Mouse (Mus musculus): Measurements from ENCODE around the gene Asah2. TPM values are rescaled to one million over a fixed set of nuclear protein-coding genes. Genes with fewer than 3 reads are reported as not detected.
A peak's percentile ranks its signal among the peaks of the same experiment; 100 is the strongest.

The Asah2 gene
- polyA plus RNA-seq, 1 experiment = not detected

DNA sequence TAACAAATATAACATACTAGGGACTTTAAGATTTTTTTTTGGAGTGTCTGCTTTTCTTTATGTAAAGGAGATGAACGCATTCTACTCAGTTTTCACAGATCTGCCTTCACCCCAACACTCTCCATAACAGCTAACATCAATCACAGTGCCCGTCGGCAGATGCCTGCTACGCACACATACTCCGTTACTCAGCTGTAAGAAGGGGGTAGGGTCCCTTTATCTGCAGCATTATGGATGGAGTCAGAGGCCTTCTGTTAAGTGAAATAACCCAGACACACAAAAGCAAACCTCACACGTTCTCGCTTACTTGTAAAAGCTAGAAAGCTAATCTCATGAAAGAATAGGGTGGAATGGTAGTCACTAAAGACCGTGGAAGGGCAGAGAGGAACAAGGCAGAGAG lies 88.3 kb downstream of the Asah2 start:
- Histone ChIP-seq H3K27ac (ENCODE audit: insufficient read depth, low read depth, low read length) (no peak overlapping the region), H3K4me3 (ENCODE audit: insufficient read depth, low read depth, low read length) (no peak overlapping the region), H3K4me1 (ENCODE audit: control insufficient read depth, insufficient read depth, low read length) (no peaks in the 10 kb centered on the region)
- WGBS = 89% methylated on average over 8 of the region's 8 CpGs
- no peak for TF ChIP-seq POLR2A (IDR thresholded peaks at IDR 0.05; ENCODE audit: insufficient read depth, low read depth, low read length)
- TF ChIP-seq CTCF (IDR thresholded peaks at IDR 0.05; ENCODE audit: insufficient read depth, low read depth, low read length) = no peak

DNA sequence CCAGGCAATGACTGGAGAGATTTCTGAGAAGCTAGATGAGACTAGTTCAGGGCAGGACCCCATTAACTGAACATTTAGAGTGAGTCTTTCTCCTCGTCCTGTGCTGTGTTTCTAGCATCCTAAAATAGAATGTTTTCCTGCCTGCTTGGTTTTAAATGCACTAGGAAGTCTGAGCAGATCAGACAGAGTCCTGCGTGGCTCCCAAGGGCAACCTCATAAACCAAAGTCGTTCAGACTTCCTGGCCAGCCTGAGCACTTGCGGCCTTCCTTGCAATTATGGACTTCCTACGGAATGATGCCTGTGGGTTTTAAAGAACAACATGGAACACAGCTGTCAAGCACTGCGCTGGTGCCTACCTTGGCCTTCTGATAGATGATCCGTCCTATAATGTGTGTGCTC lies 89.4 kb downstream of the Asah2 start:
- TF ChIP-seq CTCF (IDR thresholded peaks at IDR 0.05; ENCODE audit: insufficient read depth, low read depth, low read length) = no peak
- no peak for TF ChIP-seq POLR2A (IDR thresholded peaks at IDR 0.05; ENCODE audit: insufficient read depth, low read depth, low read length)
- no peaks in the 10 kb centered on the region for H3K4me1 ChIP-seq (ENCODE audit: control insufficient read depth, insufficient read depth, low read length)
- WGBS = 80% methylated on average over 7 of the region's 7 CpGs

DNA sequence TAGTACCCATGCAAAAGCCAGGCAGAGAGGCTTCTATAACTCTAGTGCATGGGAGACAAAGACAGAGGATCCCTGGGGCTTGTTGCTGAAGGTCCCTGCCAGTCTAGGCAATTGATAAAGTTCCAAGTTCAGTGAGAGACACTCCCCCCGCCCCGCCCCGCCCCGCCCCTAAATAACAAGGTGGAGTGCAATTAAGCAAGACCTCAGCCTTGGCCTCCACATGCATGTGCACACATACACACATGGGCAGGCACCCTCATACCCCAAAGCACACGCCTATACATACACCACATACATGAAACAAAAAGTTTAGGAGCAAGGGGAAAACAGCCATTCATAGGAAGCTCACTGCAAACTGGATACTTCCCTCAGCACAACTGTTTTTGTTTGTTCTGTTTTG lies 90.0 kb downstream of the Asah2 start:
- WGBS = 91% methylated on average over 5 of the region's 5 CpGs
- Histone ChIP-seq H3K27ac (ENCODE audit: insufficient read depth, low read depth, low read length) (no peak overlapping the region), H3K4me3 (ENCODE audit: insufficient read depth, low read depth, low read length) (no peak overlapping the region), H3K4me1 (ENCODE audit: control insufficient read depth, insufficient read depth, low read length) (no peaks in the 10 kb centered on the region)
- no peak for TF ChIP-seq CTCF (IDR thresholded peaks at IDR 0.05; ENCODE audit: insufficient read depth, low read depth, low read length)
- no peak for TF ChIP-seq POLR2A (IDR thresholded peaks at IDR 0.05; ENCODE audit: insufficient read depth, low read depth, low read length)

More for the DNA sequence above, 89.4 kb downstream of the Asah2 start:
- Histone ChIP-seq H3K4me3 (ENCODE audit: insufficient read depth, low read depth, low read length) (no peak overlapping the region), H3K27ac (ENCODE audit: insufficient read depth, low read depth, low read length) (no peak overlapping the region)

DNA sequence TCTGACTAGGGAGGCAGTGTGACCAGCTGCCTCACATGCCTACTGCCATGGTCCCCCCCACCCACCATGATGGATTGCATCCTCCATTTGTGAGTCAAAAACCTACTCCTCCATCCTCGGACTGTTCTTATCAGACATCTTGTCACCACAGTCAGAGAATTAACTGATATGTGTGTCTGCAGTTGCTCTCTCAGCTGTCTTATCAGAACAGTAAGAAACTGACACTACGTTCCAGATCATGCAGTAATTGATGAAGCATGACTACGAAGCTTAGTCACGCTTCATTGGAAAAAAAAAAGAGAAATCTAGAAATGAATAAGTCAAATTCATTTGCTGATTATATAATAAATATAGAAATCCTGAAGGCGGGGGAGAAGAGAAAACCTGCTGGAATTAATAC lies 105.4 kb downstream of the Asah2 start:
- WGBS = 91% methylated on average over 5 of the region's 5 CpGs
- Histone ChIP-seq H3K27ac (ENCODE audit: insufficient read depth, low read depth, low read length) (no peak overlapping the region), H3K4me1 (ENCODE audit: control insufficient read depth, insufficient read depth, low read length) (no peaks in the 10 kb centered on the region), H3K4me3 (ENCODE audit: insufficient read depth, low read depth, low read length) (no peak overlapping the region)
- TF ChIP-seq CTCF (IDR thresholded peaks at IDR 0.05; ENCODE audit: insufficient read depth, low read depth, low read length) (no peak), POLR2A (IDR thresholded peaks at IDR 0.05; ENCODE audit: insufficient read depth, low read depth, low read length) (no peak)

DNA sequence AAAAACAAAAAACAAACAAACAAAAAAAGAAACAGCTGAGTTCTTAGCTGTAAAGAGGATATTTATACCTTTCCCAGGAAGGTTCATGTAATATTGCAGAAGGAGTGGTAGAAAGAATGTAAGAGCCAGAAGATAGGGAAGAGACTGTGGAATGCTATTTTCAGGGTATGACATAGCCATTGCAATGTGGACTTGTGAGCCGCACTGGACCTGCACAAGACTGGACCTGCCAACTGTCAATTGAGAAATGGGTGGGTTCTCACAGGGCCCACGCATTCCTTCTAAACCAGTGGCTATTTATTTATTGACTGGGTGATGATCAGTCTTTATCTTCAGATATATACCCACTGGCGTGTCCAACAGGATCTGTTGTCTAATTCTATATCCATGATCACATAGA lies 111.1 kb downstream of the Asah2 start:
- 96% methylated on average over 3 of the region's 3 CpGs for WGBS
- Histone ChIP-seq H3K27ac (ENCODE audit: insufficient read depth, low read depth, low read length) (no peak overlapping the region), H3K4me1 (ENCODE audit: control insufficient read depth, insufficient read depth, low read length) (no peaks in the 10 kb centered on the region), H3K4me3 (ENCODE audit: insufficient read depth, low read depth, low read length) (no peak overlapping the region)
- TF ChIP-seq CTCF (IDR thresholded peaks at IDR 0.05; ENCODE audit: insufficient read depth, low read depth, low read length) (no peak), POLR2A (IDR thresholded peaks at IDR 0.05; ENCODE audit: insufficient read depth, low read depth, low read length) (no peak)

DNA sequence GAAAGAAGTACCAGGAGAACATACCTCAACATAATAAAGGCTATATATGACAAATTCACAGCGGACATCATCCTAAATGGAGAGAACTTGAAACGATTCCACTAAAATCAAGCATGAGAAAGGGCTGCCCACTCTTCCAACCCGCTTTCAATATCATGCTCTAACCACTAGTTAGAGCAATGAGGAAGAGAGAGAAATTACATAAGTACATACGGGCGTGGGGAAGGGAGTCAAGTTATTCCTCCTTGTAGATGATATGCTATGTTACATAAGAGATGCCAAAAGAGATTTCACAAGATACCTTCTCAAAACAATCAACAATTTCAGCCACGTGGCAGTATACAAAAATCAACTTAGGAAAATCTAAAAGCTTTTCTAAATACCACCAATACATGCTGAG lies 117.0 kb downstream of the Asah2 start:
- no peak for TF ChIP-seq CTCF (IDR thresholded peaks at IDR 0.05; ENCODE audit: insufficient read depth, low read depth, low read length)
- TF ChIP-seq POLR2A (IDR thresholded peaks at IDR 0.05; ENCODE audit: insufficient read depth, low read depth, low read length) = no peak
- no peak overlapping the region for H3K4me3 ChIP-seq (ENCODE audit: insufficient read depth, low read depth, low read length)
- 93% methylated on average over 6 of the region's 6 CpGs for WGBS

DNA sequence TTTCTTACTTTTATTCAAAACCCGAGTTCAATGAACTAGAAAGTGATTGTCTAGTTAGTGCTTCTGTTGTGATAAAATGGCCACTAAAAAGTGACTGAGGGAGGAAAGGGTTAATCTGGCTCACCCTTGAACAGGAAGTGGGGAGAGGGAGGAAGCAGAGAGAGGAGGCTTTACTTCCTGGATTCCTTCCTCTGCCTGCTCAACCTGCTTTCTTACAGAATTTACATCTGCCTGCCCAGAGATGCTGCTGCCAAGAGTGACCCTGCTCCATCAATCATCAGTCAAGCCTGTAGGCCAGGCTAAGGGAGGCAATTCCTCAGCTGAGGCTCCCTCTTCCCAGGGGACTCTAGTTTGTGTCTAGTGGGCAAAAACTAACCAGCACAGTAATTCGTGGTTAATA lies 132.1 kb downstream of the Asah2 start:
- Histone ChIP-seq H3K4me1 (ENCODE audit: control insufficient read depth, insufficient read depth, low read length) (no peaks in the 10 kb centered on the region), H3K4me3 (ENCODE audit: insufficient read depth, low read depth, low read length) (no peak overlapping the region), H3K27ac (ENCODE audit: insufficient read depth, low read depth, low read length) (no peak overlapping the region)
- 74% methylated on average over 2 of the region's 2 CpGs for WGBS
- TF ChIP-seq POLR2A (IDR thresholded peaks at IDR 0.05; ENCODE audit: insufficient read depth, low read depth, low read length) (no peak), CTCF (IDR thresholded peaks at IDR 0.05; ENCODE audit: insufficient read depth, low read depth, low read length) (no peak)

More for the DNA sequence above, 117.0 kb downstream of the Asah2 start:
- no peaks in the 10 kb centered on the region for H3K4me1 ChIP-seq (ENCODE audit: control insufficient read depth, insufficient read depth, low read length)
- H3K27ac ChIP-seq (ENCODE audit: insufficient read depth, low read depth, low read length) = no peak overlapping the region

DNA sequence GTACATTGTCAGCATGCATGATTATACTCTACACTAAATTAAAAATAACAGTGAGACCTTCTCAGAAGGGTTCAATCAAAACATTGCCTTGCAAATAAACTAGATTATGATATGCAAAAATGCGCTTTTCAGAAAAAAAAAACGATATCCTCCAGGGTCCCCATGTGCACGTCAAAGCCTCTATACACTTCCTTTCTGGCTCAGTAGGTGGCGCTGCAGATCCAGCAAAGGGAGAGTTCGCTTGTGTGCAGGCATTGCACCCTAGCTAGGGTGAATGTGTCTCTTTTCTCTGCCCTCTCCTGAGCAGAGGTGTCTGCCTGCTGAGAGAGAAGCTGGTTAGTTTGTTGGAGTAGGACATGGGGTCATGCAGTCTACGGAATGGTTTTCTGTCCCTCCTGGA lies 136.0 kb downstream of the Asah2 start:
- TF ChIP-seq CTCF (IDR thresholded peaks at IDR 0.05; ENCODE audit: insufficient read depth, low read depth, low read length) (peak; percentile 70), POLR2A (IDR thresholded peaks at IDR 0.05; ENCODE audit: insufficient read depth, low read depth, low read length) (no peak)
- Histone ChIP-seq H3K27ac (ENCODE audit: insufficient read depth, low read depth, low read length) (no peak overlapping the region), H3K4me1 (ENCODE audit: control insufficient read depth, insufficient read depth, low read length) (no peaks in the 10 kb centered on the region), H3K4me3 (ENCODE audit: insufficient read depth, low read depth, low read length) (no peak overlapping the region)
- WGBS = 9% methylated on average over 6 of the region's 6 CpGs

DNA sequence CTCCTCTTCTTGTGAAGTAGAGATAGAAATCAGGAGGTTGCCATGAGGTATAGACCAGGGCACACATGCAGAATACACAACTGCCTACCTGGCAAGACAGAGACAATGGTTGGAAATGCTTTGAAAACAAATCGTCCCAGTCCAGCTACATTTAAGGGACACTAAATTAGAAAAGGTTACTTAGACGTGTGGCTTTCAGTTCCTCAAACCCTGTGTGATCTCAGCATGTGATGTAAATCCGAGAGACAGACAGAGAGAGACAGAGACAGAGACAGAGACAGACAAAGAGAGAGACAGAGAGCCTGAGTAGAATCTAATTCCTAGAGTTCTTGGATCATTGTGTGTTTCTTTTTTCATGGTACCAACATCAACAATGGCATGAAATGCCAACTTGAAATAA lies 136.6 kb downstream of the Asah2 start:
- no peak for TF ChIP-seq POLR2A (IDR thresholded peaks at IDR 0.05; ENCODE audit: insufficient read depth, low read depth, low read length)
- no peak for TF ChIP-seq CTCF (IDR thresholded peaks at IDR 0.05; ENCODE audit: insufficient read depth, low read depth, low read length)
- 49% methylated on average over 3 of the region's 3 CpGs for WGBS
- no peak overlapping the region for H3K4me3 ChIP-seq (ENCODE audit: insufficient read depth, low read depth, low read length)
- no peaks in the 10 kb centered on the region for H3K4me1 ChIP-seq (ENCODE audit: control insufficient read depth, insufficient read depth, low read length)
- no peak overlapping the region for H3K27ac ChIP-seq (ENCODE audit: insufficient read depth, low read depth, low read length)

DNA sequence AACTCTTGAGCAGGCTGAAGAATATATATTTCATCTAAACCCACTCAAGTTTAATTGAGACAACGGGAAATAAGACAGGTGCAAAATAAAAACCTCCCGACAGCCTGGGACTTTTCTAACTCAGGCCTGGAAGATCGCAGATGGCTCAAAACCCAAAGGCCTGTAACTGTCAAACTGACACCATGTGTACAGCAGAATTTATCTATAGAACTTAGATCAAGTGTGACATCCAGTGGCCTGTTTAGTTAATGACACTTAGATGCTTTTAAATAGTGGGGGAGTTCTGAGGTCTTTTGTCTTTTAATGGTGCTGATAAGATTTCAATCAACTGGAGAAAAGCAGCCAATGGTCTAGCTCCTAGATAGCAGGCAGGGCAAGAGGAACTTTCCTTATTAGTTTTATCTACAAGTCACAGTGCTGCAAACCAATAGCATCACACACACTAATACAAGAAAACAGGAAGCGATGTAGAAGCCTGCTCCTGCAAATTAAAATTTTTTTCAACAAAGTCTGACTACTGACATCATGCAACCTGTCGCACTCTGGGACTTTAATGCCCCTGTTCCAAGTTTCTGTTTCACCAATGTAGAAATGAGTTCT lies 140.0 kb downstream of the Asah2 start:
- WGBS = 69% methylated on average over 5 of the region's 5 CpGs
- Histone ChIP-seq H3K4me3 (ENCODE audit: insufficient read depth, low read depth, low read length) (no peak overlapping the region), H3K4me1 (ENCODE audit: control insufficient read depth, insufficient read depth, low read length) (no peaks in the 10 kb centered on the region), H3K27ac (ENCODE audit: insufficient read depth, low read depth, low read length) (no peak overlapping the region)
- no peak for TF ChIP-seq POLR2A (IDR thresholded peaks at IDR 0.05; ENCODE audit: insufficient read depth, low read depth, low read length)
- TF ChIP-seq CTCF (IDR thresholded peaks at IDR 0.05; ENCODE audit: insufficient read depth, low read depth, low read length) = no peak
